Mouse (Mus musculus) small intestine, adult 2 months (tissue): ENCODE data around the gene Plxdc2. TPM values are rescaled to one million over a fixed set of nuclear protein-coding genes. Genes with fewer than 3 reads are reported as not detected.

ENCODE experiments used
- H3K27ac ChIP-seq: fragments of 200-500 bp; 2 replicates; pipeline ENCODE4 v1.5.1; 2012; ENCODE audit warnings: low read depth, low read length, control low read depth, inconsistent platforms; ENCODE audit not compliant: insufficient read depth
- H3K27me3 ChIP-seq: fragments of 200-500 bp; 2 replicates; pipeline ENCODE4 v1.6.1; 2012; ENCODE audit warnings: mild to moderate bottlenecking, moderate library complexity, low read length, inconsistent platforms; ENCODE audit not compliant: control insufficient read depth, insufficient read depth
- H3K36me3 ChIP-seq: fragments of 200-500 bp; 2 replicates; pipeline ENCODE4 v1.6.1; 2012; ENCODE audit warnings: mild to moderate bottlenecking, low read length, control low read depth, inconsistent platforms; ENCODE audit not compliant: control insufficient read depth, insufficient read depth
- H3K4me1 ChIP-seq: fragments of 200-500 bp; 2 replicates; pipeline ENCODE4 v1.6.1; 2012; ENCODE audit warnings: low read length, inconsistent platforms, mixed read lengths; ENCODE audit not compliant: control insufficient read depth, insufficient read depth, insufficient read length
- H3K4me3 ChIP-seq: fragments of 200-500 bp; 2 replicates; pipeline ENCODE4 v1.5.1; 2012; ENCODE audit warnings: low read depth, mild to moderate bottlenecking, control low read depth, inconsistent platforms, low read length, moderate library complexity
- CTCF ChIP-seq: fragments of 200-500 bp; IDR thresholded peaks from 2 replicates; pipeline ENCODE4 v1.5.1; 2012; ENCODE audit warnings: low read depth, mild to moderate bottlenecking, control low read depth, inconsistent platforms, low read length, moderate library complexity, mixed read lengths; ENCODE audit not compliant: insufficient replicate concordance, insufficient read length; ENCODE audit errors: extremely low read depth
- POLR2A ChIP-seq: fragments of 200-500 bp; IDR thresholded peaks from 2 replicates; pipeline ENCODE4 v1.6.1; 2012; ENCODE audit warnings: low read depth, mild to moderate bottlenecking, control low read depth, inconsistent platforms, low read length, moderate library complexity
- WGBS: fragments of 180-500 bp; shearing (Covaris S2); methylation state at CpG from one replicate; pipeline ENCODE4 v1.1.7; 2018; 5-methylcytosine and 5-hydroxymethylcytosine counted together
- polyA plus RNA-seq: library from polyadenylated mRNA; depleted of rRNA; stranded (reverse); fragments of >200 nt; gene quantifications from 2 replicates; pipeline ENCODE4 v1.2.3, GENCODE M21; 2012

Gene Plxdc2
- polyA plus RNA-seq, 1 experiment, result 0.81 TPM

DNA sequence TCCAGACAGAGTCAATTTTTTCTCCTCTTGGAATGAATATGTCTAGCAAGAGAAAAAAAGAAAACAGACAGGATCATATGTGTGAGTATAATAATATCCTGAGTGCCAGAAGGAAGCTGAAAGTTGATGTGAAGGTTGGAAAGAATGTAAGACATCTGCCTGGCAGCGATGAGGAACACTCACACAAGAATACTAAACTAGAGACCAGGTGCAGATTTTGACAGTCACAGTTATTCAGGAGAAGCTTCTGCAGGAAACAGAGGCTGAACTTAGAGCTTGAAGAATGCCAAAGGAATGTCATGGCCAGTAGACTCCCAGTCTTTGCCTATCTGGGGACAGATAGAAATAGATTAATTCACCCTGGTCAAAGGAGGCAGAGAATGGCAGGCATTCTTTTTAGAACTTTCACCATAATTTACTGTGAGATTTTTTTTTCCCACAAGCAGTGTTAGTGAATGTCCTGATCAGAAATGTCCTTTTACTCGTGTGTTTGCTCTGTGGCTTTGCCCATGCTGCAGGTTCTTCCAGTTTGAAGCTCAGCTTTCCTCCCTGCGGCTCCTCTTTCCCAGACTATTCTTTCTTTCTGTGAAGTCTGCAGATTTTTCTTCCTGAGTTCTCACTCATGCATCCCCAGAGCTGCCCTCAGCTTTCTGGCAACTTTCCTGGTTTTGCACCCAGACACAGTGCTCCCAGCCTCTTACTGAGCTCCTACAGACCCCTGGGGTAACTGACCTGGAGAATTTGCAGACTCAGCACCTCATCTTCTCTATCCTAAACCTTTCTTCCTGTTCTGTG lies 251.9 kb downstream of the Plxdc2 start:
- H3K27ac ChIP-seq, result no peak overlapping the region
- H3K27me3 ChIP-seq, result no peaks in the 10 kb centered on the region
- no peak overlapping the region for H3K4me3 ChIP-seq
- no peaks in the 10 kb centered on the region for H3K36me3 ChIP-seq
- 48% methylated on average over 3 of the region's 3 CpGs for WGBS
- H3K4me1 ChIP-seq, result no peaks in the 10 kb centered on the region
- TF ChIP-seq CTCF, result no peak
- TF ChIP-seq POLR2A, result no peak

DNA sequence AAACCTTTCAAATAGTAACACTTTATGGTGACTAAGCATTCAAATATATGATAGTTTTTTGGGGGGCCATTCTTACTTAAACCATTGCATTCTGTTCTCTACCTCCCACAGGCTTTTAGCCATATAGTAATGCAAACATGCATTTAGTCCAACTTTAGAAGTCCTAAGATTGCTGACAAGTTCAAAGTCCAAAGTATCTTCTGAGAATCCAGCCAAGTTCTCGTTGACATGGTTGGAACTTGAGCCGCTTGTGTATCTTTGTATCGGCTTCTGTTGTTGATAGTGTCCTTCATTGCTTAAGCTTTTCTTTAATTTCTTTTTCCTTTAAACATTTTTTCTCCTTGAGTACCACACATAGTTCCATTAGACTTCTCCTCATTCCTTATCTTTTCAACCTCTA lies 286.0 kb downstream of the Plxdc2 start:
- H3K27ac ChIP-seq, result no peak overlapping the region
- H3K4me1 ChIP-seq, result no peaks in the 10 kb centered on the region
- no peak overlapping the region for H3K4me3 ChIP-seq
- H3K27me3 ChIP-seq, result no peaks in the 10 kb centered on the region
- TF ChIP-seq CTCF (no peak), POLR2A (no peak)
- WGBS, result 76% methylated on average over 3 of the region's 3 CpGs
- no peaks in the 10 kb centered on the region for H3K36me3 ChIP-seq

DNA sequence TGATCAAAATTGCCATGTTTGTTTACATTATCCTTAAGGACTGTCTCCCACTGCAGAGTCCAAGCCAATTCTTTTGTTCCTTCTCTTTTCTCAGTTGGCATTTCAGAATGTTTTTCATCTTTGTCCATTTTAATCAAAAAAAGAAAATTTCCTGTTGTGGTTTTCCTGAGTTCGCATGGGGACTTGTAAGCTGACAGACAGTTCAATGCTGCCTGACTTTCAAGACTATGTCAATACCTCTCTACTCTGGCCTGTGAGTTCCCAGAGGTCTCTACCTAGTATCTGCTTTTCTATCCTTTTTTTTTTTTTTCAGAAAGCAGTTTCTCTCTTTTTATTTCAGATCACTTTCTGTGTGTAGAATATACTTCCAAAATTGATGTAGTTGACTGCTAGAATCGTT lies 295.6 kb downstream of the Plxdc2 start:
- TF ChIP-seq CTCF, result no peak
- TF ChIP-seq POLR2A, result no peak
- 73% methylated on average over 2 of the region's 2 CpGs for WGBS

DNA sequence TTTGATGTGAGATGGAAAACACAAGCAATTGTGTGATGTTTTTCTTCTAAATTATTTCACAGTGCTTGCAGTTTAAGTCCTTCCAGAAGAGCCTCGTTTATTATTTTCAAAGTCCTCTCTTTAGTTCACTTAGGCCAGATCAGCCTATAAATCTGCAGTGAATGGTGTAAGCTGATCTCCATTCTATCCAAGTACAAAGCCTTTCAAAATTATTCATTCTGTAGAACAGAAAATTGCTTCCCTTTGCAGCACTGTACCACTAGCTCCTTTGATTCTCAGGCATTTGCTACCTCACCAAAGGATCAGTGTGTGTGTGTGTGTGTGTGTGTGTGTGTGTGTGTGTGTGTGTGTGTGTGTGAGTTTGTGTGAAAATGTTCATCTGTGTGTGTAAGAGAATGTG lies 308.4 kb downstream of the Plxdc2 start:
- no peak for TF ChIP-seq POLR2A
- no peak for TF ChIP-seq CTCF
- WGBS, result 61% methylated on average over 1 of the region's 1 CpGs
- H3K4me1 ChIP-seq, result no peaks in the 10 kb centered on the region
- H3K27ac ChIP-seq, result no peak overlapping the region
- no peaks in the 10 kb centered on the region for H3K36me3 ChIP-seq
- no peak overlapping the region for H3K4me3 ChIP-seq
- H3K27me3 ChIP-seq, result no peaks in the 10 kb centered on the region

More for the DNA sequence above, 295.6 kb downstream of the Plxdc2 start:
- Histone ChIP-seq H3K4me1 (no peaks in the 10 kb centered on the region), H3K27ac (no peak overlapping the region), H3K27me3 (no peaks in the 10 kb centered on the region), H3K4me3 (no peak overlapping the region), H3K36me3 (no peaks in the 10 kb centered on the region)

DNA sequence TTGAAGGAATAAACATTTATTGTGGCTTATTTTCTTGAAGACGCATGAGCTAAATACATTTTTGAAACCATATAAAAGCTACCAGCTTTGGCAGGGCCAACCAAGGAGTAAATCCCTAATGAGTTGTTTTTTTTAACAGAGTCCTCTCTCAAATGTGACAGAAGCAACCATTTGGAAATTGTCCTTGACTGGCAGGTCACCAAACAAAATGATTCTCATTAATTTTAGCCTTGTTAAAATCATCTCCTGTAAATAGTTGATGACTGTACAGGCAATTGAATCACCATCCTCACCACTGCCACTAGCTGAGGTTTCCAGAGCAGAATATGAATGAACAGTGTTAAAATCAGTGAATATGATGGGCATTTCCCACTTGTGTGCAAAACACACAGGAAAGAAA lies 312.3 kb downstream of the Plxdc2 start:
- Histone ChIP-seq H3K36me3 (no peaks in the 10 kb centered on the region), H3K4me1 (no peaks in the 10 kb centered on the region), H3K4me3 (no peak overlapping the region), H3K27me3 (no peaks in the 10 kb centered on the region), H3K27ac (no peak overlapping the region)
- TF ChIP-seq POLR2A (no peak), CTCF (no peak)
- WGBS, result 92% methylated on average over 1 of the region's 1 CpGs

DNA sequence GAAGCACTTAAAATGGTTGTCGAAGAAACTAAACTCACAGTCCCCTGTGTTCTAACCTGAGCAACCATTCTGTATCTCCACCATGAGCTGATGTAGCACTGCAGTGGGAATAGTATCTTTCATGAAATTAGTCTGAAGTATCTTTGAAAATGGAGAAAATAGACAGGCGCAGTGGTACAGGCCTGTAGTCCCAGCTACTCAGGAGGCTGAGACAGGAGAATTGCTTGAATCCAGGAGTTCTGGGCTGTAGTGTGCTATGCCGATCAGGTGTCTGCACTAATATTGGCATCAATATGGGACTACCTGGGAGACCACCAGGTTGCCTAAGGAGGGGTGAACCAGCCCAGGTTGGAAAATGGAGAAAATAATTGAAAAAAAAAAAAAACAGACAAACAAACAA lies 326.8 kb downstream of the Plxdc2 start:
- TF ChIP-seq CTCF, result no peak
- TF ChIP-seq POLR2A, result no peak
- no peak overlapping the region for H3K4me3 ChIP-seq
- H3K4me1 ChIP-seq, result no peaks in the 10 kb centered on the region
- H3K36me3 ChIP-seq, result no peaks in the 10 kb centered on the region
- 95% methylated on average over 3 of the region's 3 CpGs for WGBS
- no peaks in the 10 kb centered on the region for H3K27me3 ChIP-seq
- no peak overlapping the region for H3K27ac ChIP-seq

DNA sequence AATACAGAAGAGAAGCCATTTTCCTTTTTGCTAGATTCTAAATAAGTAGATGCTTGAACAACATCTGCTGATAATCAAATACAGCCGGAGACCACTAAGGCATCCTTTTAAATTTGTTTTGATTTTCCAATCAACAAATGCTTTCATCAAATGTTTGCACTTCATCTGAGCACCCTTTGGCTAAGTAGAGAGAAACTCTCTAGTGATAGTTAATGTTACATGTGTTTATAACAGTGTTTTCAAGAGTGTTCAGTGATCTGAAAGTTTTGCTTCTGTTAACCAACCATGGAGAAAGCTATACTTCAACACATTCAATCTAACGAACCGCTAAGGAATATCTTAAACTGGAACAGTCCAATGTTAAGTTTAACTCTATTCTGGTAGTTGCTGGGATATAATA lies 327.6 kb downstream of the Plxdc2 start:
- Histone ChIP-seq H3K27me3 (no peaks in the 10 kb centered on the region), H3K36me3 (no peaks in the 10 kb centered on the region), H3K27ac (no peak overlapping the region), H3K4me3 (no peak overlapping the region), H3K4me1 (no peaks in the 10 kb centered on the region)
- TF ChIP-seq POLR2A, result no peak
- TF ChIP-seq CTCF, result no peak
- WGBS, result 82% methylated on average over 3 of the region's 3 CpGs
